Mouse (Mus musculus): ENCODE data around the gene Lpxn. TPM values are rescaled to one million over a fixed set of nuclear protein-coding genes. Genes with fewer than 3 reads are reported as not detected.

Lpxn gene
- 291 TPM for polyA plus RNA-seq (2017; shearing (Covaris generic))

GRCm38 (mm10) chr19:12795511-12796327 lies at the start of gene Lpxn, which contains the start of gene Zfp91:
Lpxn (plus strand) TSS chr19:12796193.
Zfp91 (minus strand) TSS chr19:12796126.

GRCm38 (mm10) chr19:12765308-12765707 lies 30.7 kb upstream of the Lpxn start, which contains the start of gene Cntf:
Cntf (minus strand) TSS chr19:12765632.

DNA sequence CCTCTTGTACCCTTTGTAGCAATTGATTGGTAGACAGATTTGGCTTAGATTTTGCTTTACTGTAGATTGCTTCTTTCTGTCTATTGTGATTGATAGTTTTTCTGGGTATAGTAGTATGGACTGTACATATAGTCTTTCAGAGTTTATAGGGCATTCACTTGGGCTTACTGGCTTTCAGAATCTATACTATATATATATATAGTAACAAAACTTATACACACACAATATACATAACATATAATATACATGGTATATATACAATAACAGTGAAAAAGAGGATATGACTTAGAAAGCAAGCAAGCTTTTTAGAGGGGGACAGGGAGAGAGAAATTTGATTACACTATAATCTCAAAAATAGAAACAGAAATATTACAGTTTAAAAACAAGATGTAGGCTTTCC lies 50.4 kb downstream of the Lpxn start, which contains the start of gene Gm5244:
Gene Gm5244, plus strand, starts transcription at position 301 of the 400 bp plus-strand sequence.

GRCm38 (mm10) chr19:12856983-12857382 lies 61.0 kb downstream of the Lpxn start, which contains the start of gene Olfr1444:
Olfr1444 (plus strand) TSS chr19:12857283.

Other genes starting within 250 kb of the Lpxn start
- gene Gm4952, start 196.2 kb upstream of the Lpxn start, polyA plus RNA-seq (2017; shearing (Covaris generic)) = not detected
- not detected for gene Glyat, start 162.9 kb upstream of the Lpxn start, polyA plus RNA-seq (2017; shearing (Covaris generic))
- gene Olfr1442, start 125.8 kb upstream of the Lpxn start, polyA plus RNA-seq (2017; shearing (Covaris generic)) = not detected
- not detected for gene Olfr1443, start 118.1 kb upstream of the Lpxn start, polyA plus RNA-seq (2017; shearing (Covaris generic))
- not detected for gene Keg1, start 100.4 kb upstream of the Lpxn start, polyA plus RNA-seq (2017; shearing (Covaris generic))
- 1.1 TPM for gene Cntf, start 30.6 kb upstream of the Lpxn start, polyA plus RNA-seq (2017; shearing (Covaris generic))
- gene Zfp91, start 67 bp upstream of the Lpxn start, polyA plus RNA-seq (2017; shearing (Covaris generic)) = 8.7 TPM
- not detected for gene Gm5244, start 50.5 kb downstream of the Lpxn start, polyA plus RNA-seq (2017; shearing (Covaris generic))
- 0.68 TPM for gene Olfr1444, start 61.1 kb downstream of the Lpxn start, polyA plus RNA-seq (2017; shearing (Covaris generic))
- gene Olfr1445, start 87.7 kb downstream of the Lpxn start, polyA plus RNA-seq (2017; shearing (Covaris generic)) = not detected
- not detected for gene Olfr1446, start 97.3 kb downstream of the Lpxn start, polyA plus RNA-seq (2017; shearing (Covaris generic))
- gene Olfr1447, start 107.5 kb downstream of the Lpxn start, polyA plus RNA-seq (2017; shearing (Covaris generic)) = not detected
- not detected for gene Olfr1448, start 128.2 kb downstream of the Lpxn start, polyA plus RNA-seq (2017; shearing (Covaris generic))
- not detected for gene Olfr1449, start 134.6 kb downstream of the Lpxn start, polyA plus RNA-seq (2017; shearing (Covaris generic))
- not detected for gene Olfr1450, start 154.1 kb downstream of the Lpxn start, polyA plus RNA-seq (2017; shearing (Covaris generic))
- not detected for gene Olfr1451, start 198.8 kb downstream of the Lpxn start, polyA plus RNA-seq (2017; shearing (Covaris generic))
- gene Olfr1453, start 232.1 kb downstream of the Lpxn start, polyA plus RNA-seq (2017; shearing (Covaris generic)) = 0.32 TPM